Mouse (Mus musculus): ENCODE measurements around the gene Olfr1261.

DNA sequence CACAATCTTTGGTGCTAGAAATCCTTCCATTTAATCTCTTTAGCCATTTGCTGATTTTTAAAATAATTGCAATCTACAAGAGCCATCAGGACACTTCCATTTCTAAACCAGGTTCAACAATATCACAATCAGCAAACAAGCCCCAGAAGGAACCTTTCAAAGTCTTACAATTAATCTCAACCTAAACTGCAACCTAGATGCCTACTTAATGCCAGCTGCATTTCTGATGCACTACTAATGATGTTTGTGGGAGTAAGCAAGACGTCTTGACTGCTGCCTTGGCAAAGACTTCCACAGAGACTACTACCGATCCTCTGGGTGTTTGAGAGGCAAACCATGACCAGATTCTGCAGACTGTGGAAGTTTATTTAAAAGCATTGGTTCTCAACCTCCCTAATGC is 20.8 kb downstream of the Olfr1261 start, which contains the start of gene Olfr1263:
- TF ChIP-seq CTCF (conservative IDR thresholded peaks at IDR 0.05; ENCODE audit: insufficient read depth, insufficient read length, low read depth, low read length) (no peak), POLR2A (IDR thresholded peaks at IDR 0.05; ENCODE audit: low read depth, low read length) (no peak)
